Mouse (Mus musculus): ENCODE measurements around the gene Arhgap45. TPM values are rescaled to one million over a fixed set of nuclear protein-coding genes. Genes with fewer than 3 reads are reported as not detected.

The Arhgap45 gene
- polyA plus RNA-seq, 1 experiment from 2014 or later: 4.6 TPM

DNA sequence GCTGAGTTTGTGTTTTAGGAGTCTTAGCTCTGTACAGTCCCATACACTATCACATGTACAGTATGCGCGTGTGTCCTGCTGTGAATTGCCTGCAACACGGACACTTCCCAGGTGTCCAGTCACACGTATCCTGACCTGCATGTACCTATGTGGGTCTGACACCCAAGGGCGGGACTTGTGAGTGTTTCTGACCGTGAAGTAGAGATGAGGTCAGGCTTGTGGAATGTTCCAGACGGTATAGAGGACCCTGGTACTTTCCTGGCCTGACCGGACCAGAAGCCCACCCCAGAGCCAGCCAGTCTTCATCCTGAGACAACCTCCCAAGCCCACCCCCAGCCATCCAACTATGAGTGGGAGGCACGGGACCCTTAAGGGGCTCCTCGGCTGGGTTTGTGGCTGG, 870 bp upstream of the Arhgap45 start:
- no peak overlapping the region for H3K27ac ChIP-seq (ENCODE audit: low read depth, low read length)
- no peak overlapping the region for H3K9ac ChIP-seq (ENCODE audit: low read length)
- peaks cover 48% of the 10 kb centered on the region for H3K27me3 ChIP-seq (ENCODE audit: control insufficient read depth, insufficient read depth, low read length)
- no peak for ATAC-seq (ENCODE audit: insufficient read depth, low FRiP score, low TSS enrichment)
- H3K9me3 ChIP-seq (ENCODE audit: control insufficient read depth, low read length): peaks cover 2% of the 10 kb centered on the region; the same call in 1 of the 2 replicates
- H3K4me3 ChIP-seq (ENCODE audit: low read depth, low read length): no peak overlapping the region
- 85% methylated on average over 10 of the region's 10 CpGs for WGBS
- no peak for DNase-seq (ENCODE audit: low spot score)
- H3K4me2 ChIP-seq (ENCODE audit: low read depth): no peak overlapping the region
- H3K4me1 ChIP-seq (ENCODE audit: control insufficient read depth, insufficient read depth, low read length): peaks cover 3% of the 10 kb centered on the region; the same call in 1 of the 2 replicates
- H3K36me3 ChIP-seq (ENCODE audit: control insufficient read depth, insufficient read depth, low read length): no peaks in the 10 kb centered on the region

DNA sequence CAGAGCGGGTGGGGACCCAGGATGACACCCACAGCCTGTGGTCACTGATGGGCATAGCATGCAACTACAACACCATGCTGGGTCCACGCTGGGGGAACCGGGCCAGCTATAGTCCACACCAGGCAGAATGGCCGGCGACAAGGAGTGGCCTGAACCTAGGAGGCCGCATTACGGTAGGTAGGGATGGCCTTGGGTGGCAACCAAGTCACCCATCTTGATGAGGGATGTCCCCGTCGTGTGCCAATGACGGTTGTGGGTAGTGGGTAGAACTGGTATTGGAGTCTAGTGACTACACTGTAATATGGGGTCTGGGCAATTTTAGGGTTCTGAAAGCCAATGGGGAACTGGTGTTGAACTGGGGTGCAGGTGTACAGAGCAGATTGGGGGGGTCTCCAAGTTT, 478 bp downstream of the Arhgap45 start:
- H3K4me1 ChIP-seq (ENCODE audit: control insufficient read depth, insufficient read depth, low read length): peaks cover 3% of the 10 kb centered on the region; the same call in 1 of the 2 replicates
- no peak overlapping the region for H3K4me2 ChIP-seq (ENCODE audit: low read depth)
- no peak overlapping the region for H3K9ac ChIP-seq (ENCODE audit: low read length)
- ATAC-seq (ENCODE audit: insufficient read depth, low FRiP score, low TSS enrichment): no peak
- H3K9me3 ChIP-seq (ENCODE audit: control insufficient read depth, low read length): no peaks in the 10 kb centered on the region
- DNase-seq (ENCODE audit: low spot score): no peak
- 90% methylated on average over 10 of the region's 10 CpGs for WGBS
- H3K4me3 ChIP-seq (ENCODE audit: low read depth, low read length): no peak overlapping the region
- no peak overlapping the region for H3K27ac ChIP-seq (ENCODE audit: low read depth, low read length)
- no peaks in the 10 kb centered on the region for H3K36me3 ChIP-seq (ENCODE audit: control insufficient read depth, insufficient read depth, low read length)
- peaks cover 46% of the 10 kb centered on the region for H3K27me3 ChIP-seq (ENCODE audit: control insufficient read depth, insufficient read depth, low read length)

DNA sequence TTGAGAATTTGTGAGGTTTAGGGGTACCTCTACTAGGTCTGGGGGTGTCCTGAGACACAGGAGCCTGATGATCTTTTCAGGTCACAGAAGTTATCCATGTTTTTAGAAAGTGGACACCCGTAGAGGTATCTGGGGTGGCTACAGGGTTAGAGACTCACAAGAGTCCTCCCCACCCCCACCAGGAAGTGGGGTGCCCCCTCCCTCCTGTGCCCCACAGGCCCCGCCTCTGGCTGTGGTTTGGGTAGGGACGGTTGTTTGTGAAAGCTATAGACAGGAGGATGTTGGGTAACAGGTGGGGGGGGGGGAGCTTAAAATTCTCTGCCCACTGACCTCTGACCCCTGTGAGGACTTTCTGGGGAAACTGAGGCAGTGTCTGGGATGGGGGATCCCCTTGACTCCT, 908 bp downstream of the Arhgap45 start:
- Histone ChIP-seq H3K4me1 (ENCODE audit: control insufficient read depth, insufficient read depth, low read length) (peaks cover 3% of the 10 kb centered on the region; the same call in 1 of the 2 replicates), H3K27ac (ENCODE audit: low read depth, low read length) (no peak overlapping the region), H3K9me3 (ENCODE audit: control insufficient read depth, low read length) (no peaks in the 10 kb centered on the region), H3K9ac (ENCODE audit: low read length) (no peak overlapping the region), H3K27me3 (ENCODE audit: control insufficient read depth, insufficient read depth, low read length) (peaks cover 41% of the 10 kb centered on the region), H3K4me2 (ENCODE audit: low read depth) (no peak overlapping the region), H3K36me3 (ENCODE audit: control insufficient read depth, insufficient read depth, low read length) (no peaks in the 10 kb centered on the region), H3K4me3 (ENCODE audit: low read depth, low read length) (no peak overlapping the region)
- 72% methylated on average over 3 of the region's 3 CpGs for WGBS
- ATAC-seq (ENCODE audit: insufficient read depth, low FRiP score, low TSS enrichment) (no peak), DNase-seq (ENCODE audit: low spot score) (no peak)

DNA sequence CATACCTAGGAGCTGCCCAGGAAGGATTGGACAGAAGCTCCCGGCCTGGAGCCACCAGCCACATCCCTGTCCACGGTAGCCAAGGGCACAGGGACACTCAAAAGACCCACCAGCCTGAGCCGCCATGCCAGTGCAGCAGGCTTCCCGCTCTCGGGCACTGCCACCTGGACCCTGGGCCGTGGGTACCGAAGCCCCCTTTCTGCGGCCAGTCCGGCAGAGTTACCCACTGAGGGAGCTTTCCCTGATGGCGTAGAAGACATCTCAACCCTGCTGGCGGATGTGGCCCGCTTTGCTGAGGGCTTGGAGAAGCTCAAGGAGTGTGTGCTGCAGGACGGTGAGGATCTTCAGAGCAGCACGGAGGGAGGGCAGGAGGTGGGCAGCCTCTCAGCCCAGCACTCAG, 1.3 kb downstream of the Arhgap45 start:
- H3K27ac ChIP-seq (ENCODE audit: low read depth, low read length): no peak overlapping the region
- 82% methylated on average over 14 of the region's 14 CpGs for WGBS
- DNase-seq (ENCODE audit: low spot score): no peak
- H3K4me2 ChIP-seq (ENCODE audit: low read depth): no peak overlapping the region
- no peak overlapping the region for H3K9ac ChIP-seq (ENCODE audit: low read length)
- no peak overlapping the region for H3K4me3 ChIP-seq (ENCODE audit: low read depth, low read length)
- H3K4me1 ChIP-seq (ENCODE audit: control insufficient read depth, insufficient read depth, low read length): peaks cover 3% of the 10 kb centered on the region; the same call in 1 of the 2 replicates
- ATAC-seq (ENCODE audit: insufficient read depth, low FRiP score, low TSS enrichment): no peak
- no peaks in the 10 kb centered on the region for H3K36me3 ChIP-seq (ENCODE audit: control insufficient read depth, insufficient read depth, low read length)
- H3K9me3 ChIP-seq (ENCODE audit: control insufficient read depth, low read length): no peaks in the 10 kb centered on the region
- peaks cover 39% of the 10 kb centered on the region for H3K27me3 ChIP-seq (ENCODE audit: control insufficient read depth, insufficient read depth, low read length)

DNA sequence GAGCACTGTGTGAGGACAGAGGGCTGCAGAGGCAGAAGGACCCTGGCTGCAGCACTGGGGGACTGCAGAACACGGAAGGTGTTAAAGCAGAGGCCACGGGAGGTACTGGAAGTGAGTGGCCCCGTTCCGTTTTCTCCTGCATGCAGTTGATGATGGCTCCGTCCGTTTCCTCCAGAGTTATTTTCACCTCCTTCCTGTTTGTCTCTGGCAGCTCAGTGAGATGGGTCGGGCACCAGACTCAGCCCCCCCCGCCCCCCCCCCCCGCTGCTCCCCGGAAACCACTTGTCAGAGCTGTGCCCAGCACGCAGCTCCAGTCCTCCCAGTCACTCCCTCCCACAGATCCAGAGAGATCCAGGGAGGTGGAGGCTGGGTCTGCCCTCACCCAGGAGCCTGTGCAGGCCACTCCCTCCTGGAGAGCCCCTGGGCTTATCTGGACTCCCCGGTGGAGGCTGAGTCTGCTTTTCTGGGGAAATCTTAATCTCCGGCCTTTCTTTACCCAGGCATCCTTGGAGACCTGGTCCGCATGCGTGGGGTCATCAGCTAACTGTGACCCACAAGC, 2.4 kb downstream of the Arhgap45 start:
- Histone ChIP-seq H3K4me3 (ENCODE audit: low read depth, low read length) (no peak overlapping the region), H3K27ac (ENCODE audit: low read depth, low read length) (no peak overlapping the region), H3K36me3 (ENCODE audit: control insufficient read depth, insufficient read depth, low read length) (no peaks in the 10 kb centered on the region), H3K27me3 (ENCODE audit: control insufficient read depth, insufficient read depth, low read length) (peaks cover 28% of the 10 kb centered on the region), H3K9me3 (ENCODE audit: control insufficient read depth, low read length) (no peaks in the 10 kb centered on the region), H3K4me1 (ENCODE audit: control insufficient read depth, insufficient read depth, low read length) (peaks cover 3% of the 10 kb centered on the region; the same call in 1 of the 2 replicates), H3K9ac (ENCODE audit: low read length) (peak overlapping the region; percentile 14; the same call in 1 of the 2 replicates), H3K4me2 (ENCODE audit: low read depth) (peak overlapping the region; percentile 15; the same call in 1 of the 2 replicates)
- 12% methylated on average over 12 of the region's 15 CpGs for WGBS
- DNase-seq (ENCODE audit: low spot score) (no peak), ATAC-seq (ENCODE audit: insufficient read depth, low FRiP score, low TSS enrichment) (no peak)

DNA sequence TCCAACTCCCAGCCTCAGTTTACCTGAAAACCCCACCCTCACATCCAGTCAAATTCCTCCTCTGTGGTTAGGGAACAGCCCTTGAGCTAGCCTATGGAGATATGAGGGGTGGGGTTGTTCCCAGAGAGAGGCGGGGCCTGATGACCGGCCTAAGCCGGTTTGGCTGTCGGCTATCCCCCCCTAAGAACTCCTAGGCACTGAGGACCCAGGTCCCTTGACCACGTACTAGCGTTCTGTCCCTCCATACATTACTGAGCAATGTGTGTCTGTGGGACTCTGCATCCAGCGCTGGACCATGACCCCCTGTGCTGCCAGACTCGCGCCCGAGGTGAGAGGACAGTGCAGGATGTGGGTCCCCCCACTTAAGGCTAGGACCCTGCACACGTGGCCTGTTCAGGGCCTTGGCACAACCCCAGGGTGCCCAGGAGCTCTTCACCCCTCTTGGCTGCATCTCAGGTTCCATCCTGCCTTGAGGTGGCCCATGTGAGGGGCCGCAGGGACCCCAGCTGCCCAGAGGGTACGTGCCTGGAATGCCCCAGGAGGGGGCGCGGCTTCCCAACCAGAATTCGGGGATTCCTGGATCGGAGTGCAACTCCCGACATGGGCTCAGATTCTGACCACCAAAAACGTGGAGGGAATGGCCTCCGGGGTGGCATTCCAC, 3.1 kb downstream of the Arhgap45 start:
- Histone ChIP-seq H3K4me2 (ENCODE audit: low read depth) (peak overlapping the region; percentile 15), H3K9ac (ENCODE audit: low read length) (peak overlapping the region; percentile 50), H3K4me3 (ENCODE audit: low read depth, low read length) (peak overlapping the region; percentile 21), H3K4me1 (ENCODE audit: control insufficient read depth, insufficient read depth, low read length) (peaks cover 3% of the 10 kb centered on the region; the same call in 1 of the 2 replicates), H3K27me3 (ENCODE audit: control insufficient read depth, insufficient read depth, low read length) (peaks cover 20% of the 10 kb centered on the region), H3K9me3 (ENCODE audit: control insufficient read depth, low read length) (no peaks in the 10 kb centered on the region), H3K36me3 (ENCODE audit: control insufficient read depth, insufficient read depth, low read length) (no peaks in the 10 kb centered on the region), H3K27ac (ENCODE audit: low read depth, low read length) (no peak overlapping the region)
- peak; percentile 52 for DNase-seq (ENCODE audit: low spot score)
- WGBS: 4% methylated on average over 20 of the region's 20 CpGs
- ATAC-seq (ENCODE audit: insufficient read depth, low FRiP score, low TSS enrichment): no peak

DNA sequence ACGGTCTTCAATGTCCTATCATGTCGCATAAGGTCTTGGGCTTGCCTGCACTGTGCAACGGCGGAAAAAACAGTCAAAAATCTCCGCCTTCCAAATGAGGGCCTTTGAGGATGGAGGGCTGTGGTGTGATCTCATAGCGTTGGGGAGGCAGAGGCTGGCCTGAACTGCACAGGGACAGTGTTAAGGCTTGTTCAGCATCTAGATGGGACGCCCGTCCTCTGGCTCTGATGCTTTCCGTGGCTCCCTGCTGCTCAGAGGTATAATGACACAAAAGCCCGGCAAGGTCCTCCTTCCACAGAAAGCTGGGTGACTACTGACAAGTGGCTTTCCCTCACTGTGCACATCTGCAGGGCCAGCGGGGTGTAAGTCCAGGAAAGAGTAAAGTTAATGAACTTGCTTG, 3.7 kb downstream of the Arhgap45 start:
- H3K9ac ChIP-seq (ENCODE audit: low read length): no peak overlapping the region
- H3K4me3 ChIP-seq (ENCODE audit: low read depth, low read length): peak overlapping the region; percentile 21; the same call in 1 of the 2 replicates
- WGBS: 24% methylated on average over 11 of the region's 11 CpGs
- H3K4me2 ChIP-seq (ENCODE audit: low read depth): peak overlapping the region; percentile 15
- peaks cover 15% of the 10 kb centered on the region for H3K27me3 ChIP-seq (ENCODE audit: control insufficient read depth, insufficient read depth, low read length)
- DNase-seq (ENCODE audit: low spot score) (no peak), ATAC-seq (ENCODE audit: insufficient read depth, low FRiP score, low TSS enrichment) (no peak)
- H3K27ac ChIP-seq (ENCODE audit: low read depth, low read length): no peak overlapping the region
- H3K9me3 ChIP-seq (ENCODE audit: control insufficient read depth, low read length): no peaks in the 10 kb centered on the region
- H3K36me3 ChIP-seq (ENCODE audit: control insufficient read depth, insufficient read depth, low read length): no peaks in the 10 kb centered on the region
- peaks cover 3% of the 10 kb centered on the region; the same call in 1 of the 2 replicates for H3K4me1 ChIP-seq (ENCODE audit: control insufficient read depth, insufficient read depth, low read length)

DNA sequence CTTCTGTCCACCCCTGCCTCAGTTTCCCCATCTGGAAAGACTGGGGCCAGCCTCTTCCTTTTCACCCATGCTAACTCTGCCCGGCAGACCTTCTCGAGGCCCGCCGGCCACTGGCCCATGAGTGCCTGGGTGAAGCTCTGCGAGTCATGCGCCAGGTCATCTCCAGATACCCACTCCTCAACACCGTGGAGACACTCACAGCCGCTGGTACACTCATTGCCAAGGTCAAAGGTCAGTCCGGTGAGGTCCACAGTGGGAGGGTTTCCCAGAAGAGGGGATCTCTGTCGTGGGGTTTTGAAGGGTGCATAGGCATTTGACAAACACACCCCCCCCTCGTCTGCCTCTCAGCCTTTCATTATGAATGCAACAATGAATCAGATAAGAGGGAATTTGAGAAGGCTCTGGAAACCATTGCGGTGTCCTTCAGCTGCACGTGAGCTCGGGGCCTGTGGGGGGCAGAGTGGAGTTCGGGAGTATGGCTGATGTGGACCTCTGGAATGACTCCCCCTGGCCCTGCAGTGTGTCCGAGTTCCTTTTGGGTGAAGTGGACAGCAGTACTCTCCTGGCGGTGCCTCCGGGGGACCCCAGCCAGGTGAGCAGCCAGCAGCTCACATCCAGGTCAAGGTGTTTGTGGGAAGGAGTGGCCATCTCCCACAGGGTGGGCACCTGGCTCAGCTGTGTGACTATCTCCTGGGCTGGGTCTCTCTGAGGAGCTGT, 4.3 kb downstream of the Arhgap45 start:
- H3K27me3 ChIP-seq (ENCODE audit: control insufficient read depth, insufficient read depth, low read length): peaks cover 9% of the 10 kb centered on the region
- H3K4me2 ChIP-seq (ENCODE audit: low read depth): no peak overlapping the region; the same call in 1 of the 2 replicates
- H3K9me3 ChIP-seq (ENCODE audit: control insufficient read depth, low read length): no peaks in the 10 kb centered on the region

More for the DNA sequence above, 4.3 kb downstream of the Arhgap45 start:
- H3K9ac ChIP-seq (ENCODE audit: low read length): no peak overlapping the region
- 87% methylated on average over 18 of the region's 18 CpGs for WGBS
- no peak overlapping the region for H3K4me3 ChIP-seq (ENCODE audit: low read depth, low read length)
- H3K27ac ChIP-seq (ENCODE audit: low read depth, low read length): no peak overlapping the region
- no peak for ATAC-seq (ENCODE audit: insufficient read depth, low FRiP score, low TSS enrichment)
- no peak for DNase-seq (ENCODE audit: low spot score)
- no peaks in the 10 kb centered on the region for H3K36me3 ChIP-seq (ENCODE audit: control insufficient read depth, insufficient read depth, low read length)
- peaks cover 3% of the 10 kb centered on the region; the same call in 1 of the 2 replicates for H3K4me1 ChIP-seq (ENCODE audit: control insufficient read depth, insufficient read depth, low read length)
